Mouse (Mus musculus): ENCODE results near the gene Haghl.

The Haghl gene

GRCm38 (mm10) chr17:25785281-25785745 is at the start of gene Haghl:
TSS of gene Haghl (minus strand) at chr17:25785673.
- peak; percentile 100 for DNase-seq

GRCm38 (mm10) chr17:25834595-25835222 is 49.2 kb upstream of the Haghl start:
- peak; percentile 97 for DNase-seq

- peak; percentile 96 for DNase-seq
Measured at GRCm38 (mm10) chr17:25833961-25834594, 48.6 kb upstream of the Haghl start.

- DNase-seq = peak; percentile 99
Measured at GRCm38 (mm10) chr17:25833291-25833663, 47.8 kb upstream of the Haghl start, which contains the start of gene Stub1. TSS of gene Stub1 (minus strand) at chr17:25833404.

- DNase-seq = peak; percentile 100
Measured at GRCm38 (mm10) chr17:25832436-25833290, 47.2 kb upstream of the Haghl start.

GRCm38 (mm10) chr17:25831451-25832281 is 46.2 kb upstream of the Haghl start:
- DNase-seq = peak; percentile 96

GRCm38 (mm10) chr17:25830806-25831431 is 45.4 kb upstream of the Haghl start:
- peak; percentile 95 for DNase-seq

GRCm38 (mm10) chr17:25830200-25830753 is 44.8 kb upstream of the Haghl start:
- DNase-seq = peak; percentile 92

- DNase-seq = peak; percentile 94
Measured at GRCm38 (mm10) chr17:25829558-25830017, 44.1 kb upstream of the Haghl start.

GRCm38 (mm10) chr17:25828712-25829557 is 43.5 kb upstream of the Haghl start, which contains the start of gene Jmjd8:
TSS of gene Jmjd8 (plus strand) at chr17:25828867.
- DNase-seq = peak; percentile 98

GRCm38 (mm10) chr17:25828223-25828594 is 42.7 kb upstream of the Haghl start:
- DNase-seq = no peak

GRCm38 (mm10) chr17:25827546-25828222 is 42.2 kb upstream of the Haghl start:
- DNase-seq = peak; percentile 95

GRCm38 (mm10) chr17:25827011-25827410 is 41.5 kb upstream of the Haghl start:
- DNase-seq = peak; percentile 91

GRCm38 (mm10) chr17:25825984-25826570 is 40.6 kb upstream of the Haghl start:
- DNase-seq = peak; percentile 92

- peak; percentile 91 for DNase-seq
Measured at GRCm38 (mm10) chr17:25825311-25825710, 39.8 kb upstream of the Haghl start.

GRCm38 (mm10) chr17:25824362-25825142 is 39.1 kb upstream of the Haghl start:
- DNase-seq = peak; percentile 91

GRCm38 (mm10) chr17:25823452-25823851 is 38.0 kb upstream of the Haghl start, which contains the start of gene Wdr24:
TSS of gene Wdr24 (plus strand) at chr17:25823627.
- peak; percentile 96 for DNase-seq
